ENCODE assay signal across 8 mouse cellular contexts in the genomic region with DNA sequence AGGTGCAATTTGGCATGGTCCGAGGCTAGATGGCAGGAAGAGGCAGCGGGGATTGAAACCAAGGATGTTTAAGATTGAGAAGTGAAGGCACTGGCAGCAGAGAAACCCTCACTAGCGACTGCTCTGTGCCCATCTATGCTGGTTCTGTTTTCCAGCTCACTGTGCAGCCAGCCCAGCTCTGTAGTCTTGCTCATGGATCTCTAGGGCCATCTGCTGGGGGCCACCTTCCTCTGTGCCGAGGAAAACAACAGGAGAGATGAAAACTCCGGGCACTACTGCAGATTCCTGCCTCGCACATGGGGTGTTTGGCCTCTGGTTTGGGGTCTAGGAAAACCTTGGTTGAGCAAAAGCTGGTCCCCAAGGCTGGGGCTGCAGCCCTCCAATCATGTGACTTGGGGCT. TPM values are rescaled to one million over a fixed set of nuclear protein-coding genes. Genes with fewer than 3 reads are reported as not detected.
DNase-seq lines count a peak whose midpoint lies in the region; ATAC-seq and TF ChIP-seq lines count a peak whose summit lies in the region.

No protein-coding gene starts in this region.

- peak; percentile 46 for DNase-seq in forebrain, embryonic 10.5 days (ENCODE audit: extremely low spot score, low spot score)
- DNase-seq in ZHBTc4 (ENCODE audit: low read depth, low spot score): peak; percentile 58
- peak; percentile 74 for DNase-seq in embryo, embryonic 10 days (ENCODE audit: low spot score)
- peak; percentile 83 for DNase-seq in layer of hippocampus, adult 11-12 months (ENCODE audit: low spot score)
- DNase-seq in lung, embryonic 14.5 days: peak; percentile 83
- DNase-seq in right cerebral cortex, postnatal 36 days (ENCODE audit: low spot score in 2 of 2): peak; percentile 61 to 70

- no peak overlapping the region for H3K4me3 ChIP-seq in forebrain, embryonic 10.5 days
- H3K4me3 ChIP-seq in forebrain, embryonic 15.5 days: no peak overlapping the region
- no peak overlapping the region for H3K4me3 ChIP-seq in heart, embryonic 14.5 days (ENCODE audit: control insufficient read depth in 1 of 2, insufficient read depth in 1 of 2, low read depth in 1 of 2, low read length in 2 of 2)
- H3K4me3 ChIP-seq in lung, embryonic 14.5 days (ENCODE audit: low read depth, low read length): no peak overlapping the region

- peaks cover 44% of the 10 kb centered on the region for H3K4me1 ChIP-seq in forebrain, embryonic 10.5 days
- peaks cover 9% of the 10 kb centered on the region for H3K4me1 ChIP-seq in forebrain, embryonic 15.5 days
- peaks cover 19 to 26% of the 10 kb centered on the region in 2 experiments for H3K4me1 ChIP-seq in heart, embryonic 14.5 days (ENCODE audit: control insufficient read depth in 2 of 2, insufficient read depth in 2 of 2, low read length in 2 of 2)
- H3K4me1 ChIP-seq in lung, embryonic 14.5 days (ENCODE audit: insufficient read depth): peaks cover 25% of the 10 kb centered on the region

- no peak for ATAC-seq in forebrain, embryonic 15.5 days (replicated peaks)
- 0 out of 2 replicates have a peak, but pooled peaks have one; percentile 48 for ATAC-seq in heart, embryonic 14.5 days (ENCODE audit: insufficient number of reproducible peaks, insufficient read depth, low FRiP score, low read depth)
- 0 out of 2 replicates have a peak, but pooled peaks have one; percentile 18 for ATAC-seq in lung, embryonic 14.5 days (ENCODE audit: insufficient read depth)

- H3K9ac ChIP-seq in forebrain, embryonic 15.5 days (replicated peaks): no peak overlapping the region
- H3K9ac ChIP-seq in heart, embryonic 14.5 days (ENCODE audit: low read length): peak overlapping the region; percentile 5; the same call in 1 of the 2 replicates
- no peak overlapping the region for H3K9ac ChIP-seq in lung, embryonic 14.5 days

- no peak overlapping the region for H3K4me2 ChIP-seq in forebrain, embryonic 15.5 days (replicated peaks)
- H3K4me2 ChIP-seq in heart, embryonic 14.5 days (ENCODE audit: low read length): no peak overlapping the region
- H3K4me2 ChIP-seq in lung, embryonic 14.5 days: no peak overlapping the region

- H3K36me3 ChIP-seq in forebrain, embryonic 10.5 days (replicated peaks): peaks cover 14% of the 10 kb centered on the region
- H3K36me3 ChIP-seq in forebrain, embryonic 15.5 days: peaks cover 2% of the 10 kb centered on the region; the same call in 1 of the 2 replicates
- H3K36me3 ChIP-seq in heart, embryonic 14.5 days (ENCODE audit: control insufficient read depth, insufficient read depth, low read length): 0 out of 2 replicates have a peak, but pooled peaks cover 4% of the 10 kb centered on the region
- H3K36me3 ChIP-seq in lung, embryonic 14.5 days (ENCODE audit: insufficient read depth): no peaks in the 10 kb centered on the region

- H3K9me3 ChIP-seq in forebrain, embryonic 10.5 days: no peaks in the 10 kb centered on the region
- no peaks in the 10 kb centered on the region for H3K9me3 ChIP-seq in forebrain, embryonic 15.5 days
- H3K9me3 ChIP-seq in heart, embryonic 14.5 days (ENCODE audit: control insufficient read depth, low read length): no peaks in the 10 kb centered on the region
- no peaks in the 10 kb centered on the region for H3K9me3 ChIP-seq in lung, embryonic 14.5 days (ENCODE audit: low read depth, low read length)

- H3K27ac ChIP-seq in forebrain, embryonic 10.5 days: peak overlapping the region; percentile 58; the same call in 1 of the 2 replicates
- H3K27ac ChIP-seq in forebrain, embryonic 15.5 days (replicated peaks): no peak overlapping the region
- no peak overlapping the region for H3K27ac ChIP-seq in heart, embryonic 14.5 days (replicated peaks in 1 of 2; ENCODE audit: control insufficient read depth in 1 of 2, insufficient read depth in 1 of 2, low read depth in 2 of 2, low read length in 2 of 2)
- H3K27ac ChIP-seq in lung, embryonic 14.5 days (ENCODE audit: low read depth): no peak overlapping the region

- H3K27me3 ChIP-seq in forebrain, embryonic 10.5 days (ENCODE audit: poor library complexity, severe bottlenecking): peaks cover 5% of the 10 kb centered on the region
- no peaks in the 10 kb centered on the region for H3K27me3 ChIP-seq in forebrain, embryonic 15.5 days
- H3K27me3 ChIP-seq in heart, embryonic 14.5 days (ENCODE audit: control insufficient read depth, insufficient read depth, low read length): no peaks in the 10 kb centered on the region
- no peaks in the 10 kb centered on the region for H3K27me3 ChIP-seq in lung, embryonic 14.5 days (ENCODE audit: insufficient read depth, low read length)

- 30% methylated on average over 6 of the region's 6 CpGs for WGBS in forebrain, embryonic 10.5 days
- WGBS in forebrain, embryonic 15.5 days: 34% methylated on average over 6 of the region's 6 CpGs
- 32% methylated on average over 6 of the region's 6 CpGs for WGBS in heart, embryonic 14.5 days
- WGBS in lung, embryonic 14.5 days: 33% methylated on average over 6 of the region's 6 CpGs

- TF ChIP-seq CTCF in lung, embryonic 14.5 days (IDR thresholded peaks at IDR 0.05; ENCODE audit: low read depth): peak; percentile 84

RNA-seq across cellular contexts. Expression of gene Arrb1, which starts 20.6 kb away (rescaled TPM):
- polyA plus RNA-seq in forebrain, embryonic 10.5 days (2016; fragmentation: Nextera tagmentation; extraction: Ambion mirVana): 9.3 and 11.9 TPM in 2 replicates
- 14.3 and 15.1 TPM in 2 replicates for polyA plus RNA-seq in forebrain, embryonic 15.5 days (2015; fragmentation: Nextera tagmentation; extraction: Ambion mirVana)
- 2.8 and 4.1 TPM in 2 replicates for polyA plus RNA-seq in heart, embryonic 14.5 days (2014; fragmentation: Nextera tagmentation; extraction: Ambion mirVana)
- polyA plus RNA-seq in lung, embryonic 14.5 days (2014; fragmentation: Nextera tagmentation; extraction: Ambion mirVana): 7.0 and 7.8 TPM in 2 replicates
